Mouse (Mus musculus) heart, embryonic 15.5 days (tissue): ENCODE data around the gene Plppr4. TPM values are rescaled to one million over a fixed set of nuclear protein-coding genes. Genes with fewer than 3 reads are reported as not detected.

Experiments
- ATAC-seq: fragments of 200-750 bp; cut with Nextera tagmentation; replicated peaks from 2 replicates; pipeline ENCODE4 v1.8.0; 2017; ENCODE audit warnings: low read depth, moderate TSS enrichment; ENCODE audit not compliant: insufficient number of reproducible peaks, insufficient read depth, low FRiP score
- H3K27ac ChIP-seq: fragments of 300-500 bp; sonication (generic); 2 replicates; pipeline ENCODE4 v1.5.1; 2015; ENCODE audit warnings: mild to moderate bottlenecking, inconsistent platforms
- H3K27me3 ChIP-seq: fragments of 300-500 bp; sonication (generic); 2 replicates; pipeline ENCODE4 v1.6.1; 2015; ENCODE audit warnings: inconsistent platforms
- H3K36me3 ChIP-seq: fragments of 300-500 bp; sonication (generic); 2 replicates; pipeline ENCODE4 v1.6.1; 2015; ENCODE audit warnings: mild to moderate bottlenecking, inconsistent platforms
- H3K4me1 ChIP-seq: fragments of 300-500 bp; sonication (generic); replicated peaks from 2 replicates; pipeline ENCODE4 v1.6.1; 2015; ENCODE audit warnings: inconsistent platforms
- H3K4me2 ChIP-seq: fragments of 300-500 bp; sonication (generic); 2 replicates; pipeline ENCODE4 v1.6.1; 2015; ENCODE audit warnings: inconsistent platforms, mild to moderate bottlenecking, moderate library complexity
- H3K4me3 ChIP-seq: fragments of 300-500 bp; sonication (generic); 2 replicates; pipeline ENCODE4 v1.5.1; 2015; ENCODE audit warnings: mild to moderate bottlenecking, inconsistent platforms
- H3K9ac ChIP-seq: fragments of 300-500 bp; sonication (generic); 2 replicates; pipeline ENCODE4 v1.6.1; 2015; ENCODE audit warnings: mild to moderate bottlenecking, inconsistent platforms
- H3K9me3 ChIP-seq: fragments of 300-500 bp; sonication (generic); replicated peaks from 2 replicates; pipeline ENCODE4 v1.6.1; 2016; ENCODE audit warnings: inconsistent platforms
- WGBS: fragments of 180-500 bp; shearing (Covaris S2); methylation state at CpG from one replicate; pipeline ENCODE4 v1.1.7; 2015; ENCODE audit warnings: mixed read lengths; 5-methylcytosine and 5-hydroxymethylcytosine counted together
- polyA plus RNA-seq: library from polyadenylated mRNA; unstranded; fragments of >200 nt; fragmentation: Nextera tagmentation; extraction: Ambion mirVana; gene quantifications from 2 replicates; pipeline ENCODE4 v1.2.1, GENCODE M21; 2015

Gene Plppr4
- polyA plus RNA-seq, 1 experiment from 2014 or later: 0.62 TPM

- H3K4me2 ChIP-seq: no peak overlapping the region
- no peaks in the 10 kb centered on the region for H3K9me3 ChIP-seq
- no peak overlapping the region for H3K4me3 ChIP-seq
- no peak for ATAC-seq
- H3K36me3 ChIP-seq: no peaks in the 10 kb centered on the region
- no peak overlapping the region for H3K9ac ChIP-seq
- no peak overlapping the region for H3K27ac ChIP-seq
- WGBS: 75% methylated on average over 5 of the region's 5 CpGs
- H3K27me3 ChIP-seq: no peaks in the 10 kb centered on the region
- H3K4me1 ChIP-seq: no peaks in the 10 kb centered on the region
Observed at GRCm38 (mm10) chr3:117326551-117326950, 34.1 kb downstream of the Plppr4 start.

- WGBS: 80% methylated on average over 3 of the region's 3 CpGs
- Histone ChIP-seq H3K4me3 (no peak overlapping the region), H3K27me3 (no peaks in the 10 kb centered on the region), H3K9ac (no peak overlapping the region), H3K36me3 (no peaks in the 10 kb centered on the region), H3K27ac (no peak overlapping the region), H3K9me3 (no peaks in the 10 kb centered on the region), H3K4me1 (no peaks in the 10 kb centered on the region), H3K4me2 (no peak overlapping the region)
- no peak for ATAC-seq
Observed at GRCm38 (mm10) chr3:117319671-117320070, 41.0 kb downstream of the Plppr4 start.

- Histone ChIP-seq H3K4me2 (no peak overlapping the region), H3K27me3 (no peaks in the 10 kb centered on the region), H3K36me3 (no peaks in the 10 kb centered on the region), H3K9me3 (no peaks in the 10 kb centered on the region), H3K9ac (no peak overlapping the region), H3K27ac (no peak overlapping the region), H3K4me1 (no peaks in the 10 kb centered on the region), H3K4me3 (no peak overlapping the region)
- 86% methylated on average over 4 of the region's 4 CpGs for WGBS
- no peak for ATAC-seq
Observed at GRCm38 (mm10) chr3:117313339-117313738, 47.3 kb downstream of the Plppr4 start.

GRCm38 (mm10) chr3:117312097-117312496 is 48.6 kb downstream of the Plppr4 start:
- Histone ChIP-seq H3K4me1 (no peaks in the 10 kb centered on the region), H3K9me3 (no peaks in the 10 kb centered on the region), H3K27me3 (no peaks in the 10 kb centered on the region), H3K27ac (no peak overlapping the region), H3K4me3 (no peak overlapping the region), H3K36me3 (no peaks in the 10 kb centered on the region), H3K9ac (no peak overlapping the region), H3K4me2 (no peak overlapping the region)
- WGBS: 92% methylated on average over 7 of the region's 7 CpGs
- no peak for ATAC-seq

GRCm38 (mm10) chr3:117310801-117311368 is 49.8 kb downstream of the Plppr4 start:
- Histone ChIP-seq H3K27ac (no peak overlapping the region), H3K4me1 (no peaks in the 10 kb centered on the region), H3K4me2 (no peak overlapping the region), H3K9me3 (no peaks in the 10 kb centered on the region), H3K36me3 (no peaks in the 10 kb centered on the region), H3K27me3 (no peaks in the 10 kb centered on the region), H3K4me3 (no peak overlapping the region), H3K9ac (no peak overlapping the region)
- ATAC-seq: no peak
- 91% methylated on average over 2 of the region's 2 CpGs for WGBS

GRCm38 (mm10) chr3:117309580-117309910 is 51.1 kb downstream of the Plppr4 start:
- no peak overlapping the region for H3K27ac ChIP-seq
- H3K36me3 ChIP-seq: no peaks in the 10 kb centered on the region
- no peak for ATAC-seq
- H3K9ac ChIP-seq: no peak overlapping the region
- no peaks in the 10 kb centered on the region for H3K9me3 ChIP-seq
- 92% methylated on average over 3 of the region's 3 CpGs for WGBS
- no peaks in the 10 kb centered on the region for H3K27me3 ChIP-seq
- H3K4me2 ChIP-seq: no peak overlapping the region
- no peak overlapping the region for H3K4me3 ChIP-seq
- no peaks in the 10 kb centered on the region for H3K4me1 ChIP-seq

GRCm38 (mm10) chr3:117308895-117309579 is 51.6 kb downstream of the Plppr4 start:
- no peak for ATAC-seq
- Histone ChIP-seq H3K36me3 (no peaks in the 10 kb centered on the region), H3K4me1 (no peaks in the 10 kb centered on the region), H3K4me3 (no peak overlapping the region), H3K27me3 (no peaks in the 10 kb centered on the region), H3K27ac (no peak overlapping the region), H3K9ac (no peak overlapping the region), H3K9me3 (no peaks in the 10 kb centered on the region), H3K4me2 (no peak overlapping the region)
- 74% methylated on average over 3 of the region's 3 CpGs for WGBS

GRCm38 (mm10) chr3:117307555-117307954 is 53.1 kb downstream of the Plppr4 start:
- no peaks in the 10 kb centered on the region for H3K9me3 ChIP-seq
- H3K27ac ChIP-seq: no peak overlapping the region
- H3K36me3 ChIP-seq: no peaks in the 10 kb centered on the region
- no peak overlapping the region for H3K9ac ChIP-seq
- H3K4me3 ChIP-seq: no peak overlapping the region
- WGBS: 90% methylated on average over 4 of the region's 4 CpGs
- no peak overlapping the region for H3K4me2 ChIP-seq
- ATAC-seq: no peak
- H3K4me1 ChIP-seq: no peaks in the 10 kb centered on the region
- no peaks in the 10 kb centered on the region for H3K27me3 ChIP-seq

GRCm38 (mm10) chr3:117304037-117304436 is 56.6 kb downstream of the Plppr4 start:
- Histone ChIP-seq H3K4me1 (no peaks in the 10 kb centered on the region), H3K36me3 (no peaks in the 10 kb centered on the region), H3K27me3 (no peaks in the 10 kb centered on the region), H3K27ac (no peak overlapping the region), H3K4me2 (no peak overlapping the region), H3K4me3 (no peak overlapping the region), H3K9me3 (no peaks in the 10 kb centered on the region), H3K9ac (no peak overlapping the region)
- no peak for ATAC-seq
- WGBS: 77% methylated on average over 2 of the region's 2 CpGs

GRCm38 (mm10) chr3:117300735-117301271 is 59.9 kb downstream of the Plppr4 start:
- no peaks in the 10 kb centered on the region for H3K9me3 ChIP-seq
- no peak for ATAC-seq
- 67% methylated on average over 1 of the region's 1 CpGs for WGBS

GRCm38 (mm10) chr3:117297735-117298134 is 62.9 kb downstream of the Plppr4 start:
- H3K4me2 ChIP-seq: no peak overlapping the region
- no peak for ATAC-seq
- no peaks in the 10 kb centered on the region for H3K27me3 ChIP-seq
- H3K4me1 ChIP-seq: no peaks in the 10 kb centered on the region
- H3K27ac ChIP-seq: no peak overlapping the region
- H3K4me3 ChIP-seq: no peak overlapping the region
- no peaks in the 10 kb centered on the region for H3K9me3 ChIP-seq
- no peaks in the 10 kb centered on the region for H3K36me3 ChIP-seq
- H3K9ac ChIP-seq: no peak overlapping the region
- 74% methylated on average over 1 of the region's 1 CpGs for WGBS

More at GRCm38 (mm10) chr3:117300735-117301271, 59.9 kb downstream of the Plppr4 start:
- no peaks in the 10 kb centered on the region for H3K36me3 ChIP-seq
- H3K9ac ChIP-seq: no peak overlapping the region
- H3K4me2 ChIP-seq: no peak overlapping the region
- no peak overlapping the region for H3K27ac ChIP-seq
- no peaks in the 10 kb centered on the region for H3K27me3 ChIP-seq
- no peaks in the 10 kb centered on the region for H3K4me1 ChIP-seq
- H3K4me3 ChIP-seq: no peak overlapping the region
